Mouse (Mus musculus): ENCODE measurements at regions not wholly inside any gene's neighbourhood (a gene's known extent, or its start where the extent isn't known, plus 50 kb on each side); places are given as distances from the start of the nearest gene placed in this dataset.
A peak's percentile ranks its signal among the peaks of the same experiment; 100 is the strongest.

DNA sequence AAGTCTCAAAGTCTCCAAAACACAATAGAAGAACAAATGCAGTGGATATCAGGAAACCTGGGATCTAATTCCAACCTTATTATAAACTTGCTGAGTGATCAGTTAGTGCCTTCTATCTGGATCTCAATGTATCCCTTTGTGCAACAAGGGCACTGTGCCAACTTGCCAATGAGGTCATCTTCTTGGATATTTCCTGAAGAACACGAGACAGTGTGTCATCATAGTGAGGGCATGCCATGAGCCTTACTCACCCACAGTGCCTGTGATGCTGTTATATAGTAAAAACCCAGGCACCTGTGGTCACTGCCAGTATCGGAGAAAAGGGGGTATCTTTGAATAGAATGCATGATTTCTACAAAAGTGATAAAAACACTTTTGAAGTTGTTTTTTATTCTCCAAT is 60.2 kb upstream of the Cd34 start:
- DNase-seq (ENCODE audit: low spot score) = peak; percentile 39

DNA sequence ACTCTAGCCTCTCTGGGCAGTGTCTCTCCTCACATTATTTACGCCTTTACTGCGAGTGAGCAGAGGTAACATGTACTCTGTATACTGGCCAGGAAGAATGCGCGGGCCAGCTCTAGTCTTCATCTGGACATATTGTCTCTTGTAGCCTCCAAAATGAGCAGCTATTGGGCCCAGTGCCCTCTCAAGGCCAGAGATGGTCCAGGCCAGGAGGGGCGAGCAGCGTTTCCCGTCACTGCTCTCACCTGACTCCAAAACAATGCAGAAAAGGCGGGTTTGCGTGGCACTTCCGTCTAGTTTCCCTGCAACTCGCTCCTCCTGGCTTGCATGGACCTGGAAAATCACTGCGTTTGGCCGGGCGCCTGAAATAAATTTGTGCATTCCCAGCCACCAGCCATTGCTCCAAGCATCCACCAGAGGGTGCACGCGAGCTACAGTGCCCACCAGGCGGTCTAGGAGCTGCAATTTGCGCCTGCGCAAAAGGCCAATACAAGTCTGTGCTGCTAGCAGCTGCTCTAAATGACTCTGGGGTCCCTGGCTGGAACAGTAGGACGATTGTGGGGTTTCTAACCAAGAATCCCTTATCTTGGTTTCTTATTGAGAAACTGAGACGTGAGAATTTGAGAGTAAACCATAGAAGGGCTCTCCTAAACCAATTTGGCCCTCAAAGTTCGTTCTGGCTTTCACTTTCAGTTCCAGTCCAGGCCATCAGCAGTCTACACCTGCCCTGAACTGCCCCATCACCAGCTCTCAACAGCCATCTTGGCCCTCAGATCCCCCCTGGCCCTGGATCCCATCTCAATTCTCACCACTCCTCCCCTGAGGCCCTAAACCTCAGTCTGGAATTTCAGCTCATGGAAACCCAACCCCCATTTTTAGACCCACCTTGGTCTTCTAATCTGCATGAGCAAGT is 59.0 kb upstream of the Cd34 start:
- DNase-seq (ENCODE audit: low spot score) = peak; percentile 82

DNA sequence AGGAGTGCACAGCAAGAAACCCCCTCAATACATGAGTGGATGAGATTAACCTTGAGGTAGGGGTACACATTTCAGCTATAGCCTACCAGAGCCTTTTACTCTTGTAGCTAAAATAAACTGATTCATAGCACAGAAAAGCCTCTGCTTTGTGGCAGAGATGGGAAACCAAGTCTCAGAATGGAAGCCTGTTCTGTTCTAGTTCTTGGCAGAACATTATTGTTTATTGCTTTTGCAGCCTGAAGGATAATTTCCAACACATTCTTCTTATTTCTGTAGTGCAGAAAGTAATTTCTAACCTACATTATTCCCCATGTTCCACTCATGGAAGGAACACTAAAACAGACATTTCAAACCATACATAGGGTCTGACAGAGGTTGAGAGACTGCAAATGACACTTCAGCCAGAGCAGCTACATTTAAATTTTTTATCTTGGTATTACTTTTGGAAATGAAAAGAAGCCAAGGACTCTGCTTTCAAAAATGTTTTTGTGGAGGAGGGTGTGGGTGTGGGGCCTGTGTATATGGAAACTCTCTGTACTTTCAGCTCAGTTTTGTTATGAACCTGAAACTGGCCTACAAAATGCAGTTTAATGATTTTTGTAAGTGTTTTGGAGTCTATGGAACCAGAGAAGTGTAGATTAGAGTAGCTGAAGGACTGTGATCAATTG is 56.9 kb upstream of the Cd34 start:
- DNase-seq (ENCODE audit: low spot score) = no peak

DNA sequence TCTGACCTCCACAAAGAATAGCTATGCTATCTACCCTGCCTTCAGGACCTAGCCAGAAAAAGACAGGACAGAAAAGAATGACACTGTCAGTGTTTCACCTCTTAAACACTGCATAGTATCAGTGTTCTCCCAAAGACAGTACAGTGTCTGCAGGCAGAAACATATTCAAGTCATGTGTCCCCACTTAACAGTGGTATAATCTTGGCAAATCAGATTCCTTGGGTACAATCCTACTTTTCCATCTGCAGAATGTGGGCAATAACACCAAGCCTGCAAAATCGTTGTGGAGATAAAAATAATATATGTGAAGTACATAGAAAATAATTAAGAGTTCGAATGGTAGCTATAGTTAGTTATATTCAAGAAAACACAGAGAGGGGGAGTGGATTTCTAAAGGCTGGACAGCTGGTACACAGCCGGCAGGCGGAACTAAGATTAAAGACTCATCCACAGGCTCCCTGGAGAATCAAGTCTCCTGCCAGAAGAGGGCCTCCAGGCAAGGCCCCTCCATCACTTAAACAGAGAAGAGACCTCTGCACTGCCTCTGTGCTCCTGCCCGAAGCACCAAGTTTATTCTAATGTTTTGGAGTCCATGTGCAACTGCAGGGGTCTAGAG is 53.4 kb upstream of the Cd34 start:
- DNase-seq (ENCODE audit: low spot score) = no peak

DNA sequence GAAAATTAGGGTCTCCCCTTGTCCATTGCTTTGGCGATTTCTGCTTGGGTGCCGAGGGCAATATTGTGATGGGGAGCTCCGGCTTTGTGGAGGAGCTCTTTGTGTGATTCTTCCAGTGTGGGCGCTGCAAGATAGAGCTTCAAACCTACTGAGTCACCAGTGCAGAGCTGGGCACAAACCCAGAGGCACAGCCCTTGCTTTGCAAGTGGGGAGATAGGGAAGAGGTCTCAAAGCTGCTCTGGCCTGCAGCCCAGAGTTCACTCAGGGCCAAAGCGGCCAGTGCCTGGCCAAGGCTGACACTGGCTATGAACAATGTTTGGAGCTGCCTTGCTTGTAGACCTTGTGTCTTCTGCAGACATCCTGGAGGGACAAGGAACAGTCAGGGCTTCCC is 52.9 kb upstream of the Cd34 start:
- no peak for DNase-seq (ENCODE audit: low spot score)

Measured in MN1 (cell line).